ENCODE assay signal across 8 mouse cellular contexts in genomic region chr7:25266180-25266962, GRCm38 (mm10). TPM values are rescaled to one million over a fixed set of nuclear protein-coding genes. Genes with fewer than 3 reads are reported as not detected.
DNase-seq lines count a peak whose midpoint lies in the region; ATAC-seq and TF ChIP-seq lines count a peak whose summit lies in the region.

No protein-coding gene starts in this region.

- H3K27ac ChIP-seq in kidney, embryonic 15.5 days, result no peak overlapping the region
- no peak overlapping the region for H3K27ac ChIP-seq in kidney, adult 2 months (ENCODE audit: insufficient read depth, low read depth, low read length)
- H3K27ac ChIP-seq in embryonic facial prominence, embryonic 15.5 days (replicated peaks), result peak overlapping the region; percentile 96; the same call in 1 of the 2 replicates
- H3K27ac ChIP-seq in hindbrain, postnatal 0 days, result no peak overlapping the region
- H3K27ac ChIP-seq in midbrain, embryonic 15.5 days, result no peak overlapping the region

- H3K4me2 ChIP-seq in kidney, embryonic 15.5 days, result peak overlapping the region; percentile 72
- H3K4me2 ChIP-seq in embryonic facial prominence, embryonic 15.5 days (replicated peaks), result peak overlapping the region; percentile 60
- H3K4me2 ChIP-seq in hindbrain, postnatal 0 days (ENCODE audit: low read depth, low read length), result peak overlapping the region; percentile 55
- peak overlapping the region; percentile 54; the same call in 1 of the 2 replicates for H3K4me2 ChIP-seq in midbrain, embryonic 15.5 days

- H3K9ac ChIP-seq in kidney, embryonic 15.5 days, result no peak overlapping the region
- no peak overlapping the region for H3K9ac ChIP-seq in embryonic facial prominence, embryonic 15.5 days
- no peak overlapping the region for H3K9ac ChIP-seq in hindbrain, postnatal 0 days (replicated peaks; ENCODE audit: low read length)
- peak overlapping the region; percentile 1; the same call in 1 of the 2 replicates for H3K9ac ChIP-seq in midbrain, embryonic 15.5 days

- no peaks in the 10 kb centered on the region for H3K27me3 ChIP-seq in kidney, embryonic 15.5 days
- no peaks in the 10 kb centered on the region for H3K27me3 ChIP-seq in kidney, adult 2 months (replicated peaks; ENCODE audit: control insufficient read depth, insufficient read depth, low read length)
- H3K27me3 ChIP-seq in embryonic facial prominence, embryonic 15.5 days, result no peaks in the 10 kb centered on the region
- H3K27me3 ChIP-seq in hindbrain, postnatal 0 days (ENCODE audit: insufficient read depth, low read length), result no peaks in the 10 kb centered on the region
- no peaks in the 10 kb centered on the region for H3K27me3 ChIP-seq in midbrain, embryonic 15.5 days (replicated peaks)

- peaks cover 40% of the 10 kb centered on the region for H3K4me1 ChIP-seq in kidney, embryonic 15.5 days
- H3K4me1 ChIP-seq in kidney, adult 2 months (ENCODE audit: control insufficient read depth, insufficient read depth, low read length), result peaks cover 9% of the 10 kb centered on the region
- H3K4me1 ChIP-seq in embryonic facial prominence, embryonic 15.5 days, result peaks cover 22% of the 10 kb centered on the region
- peaks cover 14% of the 10 kb centered on the region for H3K4me1 ChIP-seq in hindbrain, postnatal 0 days (ENCODE audit: insufficient read depth, low read length)
- peaks cover 27% of the 10 kb centered on the region for H3K4me1 ChIP-seq in midbrain, embryonic 15.5 days

- ATAC-seq in kidney, embryonic 15.5 days (replicated peaks; ENCODE audit: low FRiP score), result no peak
- ATAC-seq in embryonic facial prominence, embryonic 15.5 days (ENCODE audit: insufficient number of reproducible peaks, low FRiP score, low TSS enrichment, low read depth), result no peak
- ATAC-seq in hindbrain, postnatal 0 days, result no peak
- ATAC-seq in midbrain, embryonic 15.5 days (replicated peaks), result no peak

- H3K36me3 ChIP-seq in kidney, embryonic 15.5 days, result peaks cover 7% of the 10 kb centered on the region
- H3K36me3 ChIP-seq in kidney, adult 2 months (ENCODE audit: control insufficient read depth, insufficient read depth, low read length), result no peaks in the 10 kb centered on the region
- peaks cover 3% of the 10 kb centered on the region for H3K36me3 ChIP-seq in embryonic facial prominence, embryonic 15.5 days
- H3K36me3 ChIP-seq in hindbrain, postnatal 0 days (ENCODE audit: insufficient read depth, low read length), result peaks cover 3% of the 10 kb centered on the region; the same call in 1 of the 2 replicates
- H3K36me3 ChIP-seq in midbrain, embryonic 15.5 days (replicated peaks), result no peaks in the 10 kb centered on the region

- H3K4me3 ChIP-seq in kidney, embryonic 15.5 days (replicated peaks), result peak overlapping the region; percentile 81; the same call in 1 of the 2 replicates
- no peak overlapping the region for H3K4me3 ChIP-seq in kidney, adult 2 months (ENCODE audit: insufficient read depth, low read depth, low read length)
- H3K4me3 ChIP-seq in embryonic facial prominence, embryonic 15.5 days (replicated peaks), result peak overlapping the region; percentile 74; the same call in 1 of the 2 replicates
- peak overlapping the region; percentile 78; the same call in 1 of the 2 replicates for H3K4me3 ChIP-seq in hindbrain, postnatal 0 days (ENCODE audit: low read length)
- no peak overlapping the region; the same call in 1 of the 2 replicates for H3K4me3 ChIP-seq in midbrain, embryonic 15.5 days

- no peaks in the 10 kb centered on the region for H3K9me3 ChIP-seq in kidney, embryonic 15.5 days (replicated peaks)
- no peaks in the 10 kb centered on the region for H3K9me3 ChIP-seq in embryonic facial prominence, embryonic 15.5 days (replicated peaks)
- no peaks in the 10 kb centered on the region for H3K9me3 ChIP-seq in hindbrain, postnatal 0 days (ENCODE audit: low read length)
- H3K9me3 ChIP-seq in midbrain, embryonic 15.5 days, result no peaks in the 10 kb centered on the region

- no peak for TF ChIP-seq CTCF in kidney, adult 2 months (conservative IDR thresholded peaks at IDR 0.05; ENCODE audit: insufficient read depth, insufficient read length, low read depth, low read length)
- no peak for TF ChIP-seq CTCF in hindbrain, postnatal 0 days (IDR thresholded peaks at IDR 0.05; ENCODE audit: low read depth)

- TF ChIP-seq POLR2A in kidney, adult 2 months (IDR thresholded peaks at IDR 0.05; ENCODE audit: low read depth, low read length), result no peak

- 88% methylated on average over 8 of the region's 8 CpGs for WGBS in kidney, embryonic 15.5 days
- WGBS in kidney, adult 2 months, result 89% methylated on average over 8 of the region's 8 CpGs
- 87% methylated on average over 8 of the region's 8 CpGs for WGBS in embryonic facial prominence, embryonic 15.5 days
- 89% methylated on average over 8 of the region's 8 CpGs for WGBS in hindbrain, postnatal 0 days
- 88% methylated on average over 8 of the region's 8 CpGs for WGBS in midbrain, embryonic 15.5 days

- DNase-seq in kidney, adult 2 months, result no peak
- no peak for DNase-seq in hindbrain, postnatal 0 days (ENCODE audit: low spot score)
- DNase-seq in urinary bladder, postnatal 36 days (ENCODE audit: low spot score in 2 of 2), result no peak
- DNase-seq in right cerebral cortex, postnatal 4 days, result no peak
- no peak for DNase-seq in adrenal gland, adult 2 months

RNA-seq across cellular contexts. Expression of gene Cic, which starts 1.1 kb away (rescaled TPM):
- 28.2 and 32.4 TPM in 2 replicates for polyA plus RNA-seq in kidney, embryonic 15.5 days (2015; fragmentation: Nextera tagmentation; extraction: Ambion mirVana)
- 41.8 and 41.9 TPM in 2 replicates for polyA plus RNA-seq in kidney, adult 2 months (2012; rRNA removed)
- polyA plus RNA-seq in embryonic facial prominence, embryonic 15.5 days (2015; fragmentation: Nextera tagmentation; extraction: Ambion mirVana), result 46.3 and 50.6 TPM in 2 replicates
- 153 and 155 TPM in 2 replicates for total RNA-seq in hindbrain, postnatal 0 days (2014; rRNA removed)
- polyA plus RNA-seq in hindbrain, postnatal 0 days (2015; fragmentation: Nextera tagmentation; extraction: Ambion mirVana), result 28.2 and 30.6 TPM in 2 replicates
- 42.1 and 45.9 TPM in 2 replicates for polyA plus RNA-seq in midbrain, embryonic 15.5 days (2015; fragmentation: Nextera tagmentation; extraction: Ambion mirVana)
- total RNA-seq in adrenal gland, adult 2 months (2021), result 100 to 1,000 TPM; 102 to 108 TPM
- 111 and 123 TPM in 2 replicates for polyA plus RNA-seq in adrenal gland, adult 2 months (2012; rRNA removed)

RNA-seq across cellular contexts. Expression of gene Erf, which starts 15.8 kb away (rescaled TPM):
- 16.9 and 17.9 TPM in 2 replicates for polyA plus RNA-seq in kidney, embryonic 15.5 days (2015; fragmentation: Nextera tagmentation; extraction: Ambion mirVana)
- polyA plus RNA-seq in kidney, adult 2 months (2012; rRNA removed), result 37.0 and 46.2 TPM in 2 replicates
- polyA plus RNA-seq in embryonic facial prominence, embryonic 15.5 days (2015; fragmentation: Nextera tagmentation; extraction: Ambion mirVana), result 21.0 and 22.1 TPM in 2 replicates
- 19.0 and 20.8 TPM in 2 replicates for total RNA-seq in hindbrain, postnatal 0 days (2014; rRNA removed)
- 3.0 and 3.7 TPM in 2 replicates for polyA plus RNA-seq in hindbrain, postnatal 0 days (2015; fragmentation: Nextera tagmentation; extraction: Ambion mirVana)
- polyA plus RNA-seq in midbrain, embryonic 15.5 days (2015; fragmentation: Nextera tagmentation; extraction: Ambion mirVana), result 3.3 and 5.3 TPM in 2 replicates
- 10 to 100 TPM; 16.5 to 26.6 TPM for total RNA-seq in adrenal gland, adult 2 months (2021)
- 50.4 and 52.8 TPM in 2 replicates for polyA plus RNA-seq in adrenal gland, adult 2 months (2012; rRNA removed)

RNA-seq across cellular contexts. Expression of gene Gsk3a, which starts 28.7 kb away (rescaled TPM):
- 10.7 and 12.1 TPM in 2 replicates for polyA plus RNA-seq in kidney, embryonic 15.5 days (2015; fragmentation: Nextera tagmentation; extraction: Ambion mirVana)
- polyA plus RNA-seq in kidney, adult 2 months (2012; rRNA removed), result 127 and 128 TPM in 2 replicates
- 11.5 and 13.0 TPM in 2 replicates for polyA plus RNA-seq in embryonic facial prominence, embryonic 15.5 days (2015; fragmentation: Nextera tagmentation; extraction: Ambion mirVana)
- 151 and 160 TPM in 2 replicates for total RNA-seq in hindbrain, postnatal 0 days (2014; rRNA removed)
- 17.5 and 19.8 TPM in 2 replicates for polyA plus RNA-seq in hindbrain, postnatal 0 days (2015; fragmentation: Nextera tagmentation; extraction: Ambion mirVana)
- polyA plus RNA-seq in midbrain, embryonic 15.5 days (2015; fragmentation: Nextera tagmentation; extraction: Ambion mirVana), result 19.5 TPM in 2 replicates
- 100 to 1,000 TPM in 1 of 2 experiments, 10 to 100 TPM in 1; 98.9 to 107 TPM for total RNA-seq in adrenal gland, adult 2 months (2021)
- polyA plus RNA-seq in adrenal gland, adult 2 months (2012; rRNA removed), result 121 and 150 TPM in 2 replicates

RNA-seq across cellular contexts. Expression of gene Pafah1b3, which starts 31.4 kb away (rescaled TPM):
- polyA plus RNA-seq in kidney, embryonic 15.5 days (2015; fragmentation: Nextera tagmentation; extraction: Ambion mirVana), result 181 and 191 TPM in 2 replicates
- polyA plus RNA-seq in kidney, adult 2 months (2012; rRNA removed), result 48.9 and 50.2 TPM in 2 replicates
- polyA plus RNA-seq in embryonic facial prominence, embryonic 15.5 days (2015; fragmentation: Nextera tagmentation; extraction: Ambion mirVana), result 213 and 216 TPM in 2 replicates
- 534 and 592 TPM in 2 replicates for total RNA-seq in hindbrain, postnatal 0 days (2014; rRNA removed)
- 469 and 484 TPM in 2 replicates for polyA plus RNA-seq in hindbrain, postnatal 0 days (2015; fragmentation: Nextera tagmentation; extraction: Ambion mirVana)
- polyA plus RNA-seq in midbrain, embryonic 15.5 days (2015; fragmentation: Nextera tagmentation; extraction: Ambion mirVana), result 671 and 679 TPM in 2 replicates
- total RNA-seq in adrenal gland, adult 2 months (2021), result 10 to 100 TPM; 33.4 to 33.8 TPM
- 29.4 and 35.9 TPM in 2 replicates for polyA plus RNA-seq in adrenal gland, adult 2 months (2012; rRNA removed)

RNA-seq across cellular contexts. Expression of gene Prr19, which starts 34.8 kb away (rescaled TPM):
- 0.90 and 1.0 TPM in 2 replicates for polyA plus RNA-seq in kidney, embryonic 15.5 days (2015; fragmentation: Nextera tagmentation; extraction: Ambion mirVana)
- polyA plus RNA-seq in kidney, adult 2 months (2012; rRNA removed), result 0.08 TPM in 1 of 2 replicates, not detected in the other
- 0.49 and 0.65 TPM in 2 replicates for polyA plus RNA-seq in embryonic facial prominence, embryonic 15.5 days (2015; fragmentation: Nextera tagmentation; extraction: Ambion mirVana)
- 0.93 and 1.4 TPM in 2 replicates for total RNA-seq in hindbrain, postnatal 0 days (2014; rRNA removed)
- polyA plus RNA-seq in hindbrain, postnatal 0 days (2015; fragmentation: Nextera tagmentation; extraction: Ambion mirVana), result 3.1 and 3.6 TPM in 2 replicates
- polyA plus RNA-seq in midbrain, embryonic 15.5 days (2015; fragmentation: Nextera tagmentation; extraction: Ambion mirVana), result 3.7 and 4.5 TPM in 2 replicates
- not detected for total RNA-seq in adrenal gland, adult 2 months (2021)
- polyA plus RNA-seq in adrenal gland, adult 2 months (2012; rRNA removed), result not detected in 2 replicates

Comparison
In these comparisons a context has a peak if more than half of its experiments do, and no peak if none do; other contexts are left out.
1. H3K4me3 ChIP-seq: peak in kidney, embryonic 15.5 days (single experiment), embryonic facial prominence, embryonic 15.5 days (single experiment) and hindbrain, postnatal 0 days (single experiment); none in kidney, adult 2 months (single experiment) and midbrain, embryonic 15.5 days (single experiment).
2. Peak in every context shown above with its lines, with median percentiles within 50 percentile points of each other: H3K4me2 ChIP-seq.